Mouse (Mus musculus) forebrain, postnatal 0 days (tissue): ENCODE measurements at regions not wholly inside any gene's neighbourhood (a gene's known extent, or its start where the extent isn't known, plus 50 kb on each side); places are given as distances from the start of the nearest gene placed in this dataset.

ENCODE experiments used
- ATAC-seq: fragments of 200-750 bp; cut with Nextera tagmentation; 2 replicates; pipeline ENCODE4 v1.8.0; 2017; ENCODE audit warnings: mild to moderate bottlenecking, moderate library complexity
- DNase-seq: peaks from one replicate; pipeline ENCODE4 v3.0.0-alpha.2; 2015
- H3K27ac ChIP-seq: fragments of 300-500 bp; sonication (generic); 2 replicates; pipeline ENCODE4 v1.5.1; 2014; ENCODE audit warnings: low read depth, mild to moderate bottlenecking, antibody characterized with exemption, low read length, moderate library complexity, mixed read lengths
- H3K27me3 ChIP-seq: fragments of 300-500 bp; sonication (generic); 2 replicates; pipeline ENCODE4 v1.6.1; 2014; ENCODE audit warnings: mild to moderate bottlenecking, low read length, mixed read lengths; ENCODE audit not compliant: insufficient read depth
- H3K36me3 ChIP-seq: fragments of 300-500 bp; sonication (generic); 2 replicates; pipeline ENCODE4 v1.6.1; 2014; ENCODE audit warnings: mild to moderate bottlenecking, moderate library complexity; ENCODE audit not compliant: insufficient read depth
- H3K4me1 ChIP-seq: fragments of 300-500 bp; sonication (generic); 2 replicates; pipeline ENCODE4 v1.6.1; 2014; ENCODE audit warnings: antibody characterized with exemption; ENCODE audit not compliant: insufficient read depth
- H3K4me2 ChIP-seq: fragments of 300-500 bp; sonication (generic); 2 replicates; pipeline ENCODE4 v1.6.1; 2014; ENCODE audit warnings: low read depth, mild to moderate bottlenecking, moderate library complexity
- H3K4me3 ChIP-seq: fragments of 300-500 bp; sonication (generic); 2 replicates; pipeline ENCODE4 v1.5.1; 2014; ENCODE audit warnings: low read depth, low read length, mixed read lengths
- H3K9ac ChIP-seq: fragments of 300-500 bp; sonication (generic); 2 replicates; pipeline ENCODE4 v1.6.1; 2014; ENCODE audit warnings: mild to moderate bottlenecking
- H3K9me3 ChIP-seq: fragments of 300-500 bp; sonication (generic); 2 replicates; pipeline ENCODE4 v1.6.1; 2016; ENCODE audit warnings: low read length
- CTCF ChIP-seq: sonication (generic); IDR thresholded peaks from 2 replicates; pipeline ENCODE4 v1.5.1; 2016; ENCODE audit warnings: antibody characterized with exemption, control low read depth, low read depth
- WGBS: fragments of 180-500 bp; shearing (Covaris S2); extraction: QIAGEN DNeasy Blood & Tissue Kit; methylation state at CpG from one replicate; pipeline ENCODE4 v1.1.7; 2014; 5-methylcytosine and 5-hydroxymethylcytosine counted together

GRCm38 (mm10) chr12:15929541-15929940 lies 112.8 kb upstream of the Trib2 start:
- Histone ChIP-seq H3K27ac (no peak overlapping the region), H3K36me3 (no peaks in the 10 kb centered on the region), H3K9me3 (no peaks in the 10 kb centered on the region), H3K4me2 (no peak overlapping the region), H3K27me3 (no peaks in the 10 kb centered on the region), H3K4me1 (no peaks in the 10 kb centered on the region), H3K4me3 (no peak overlapping the region), H3K9ac (no peak overlapping the region)
- no peak for TF ChIP-seq CTCF
- no peak for DNase-seq
- WGBS = 42% methylated on average over 1 of the region's 1 CpGs
- no peak for ATAC-seq

- Histone ChIP-seq H3K4me1 (no peaks in the 10 kb centered on the region), H3K4me2 (no peak overlapping the region), H3K36me3 (no peaks in the 10 kb centered on the region), H3K9me3 (no peaks in the 10 kb centered on the region), H3K4me3 (no peak overlapping the region), H3K27ac (no peak overlapping the region), H3K27me3 (no peaks in the 10 kb centered on the region), H3K9ac (no peak overlapping the region)
- TF ChIP-seq CTCF = no peak
- ATAC-seq (no peak), DNase-seq (no peak)
- 67% methylated on average over 1 of the region's 1 CpGs for WGBS
Observed at GRCm38 (mm10) chr12:15918291-15918690, 101.6 kb upstream of the Trib2 start.

- ATAC-seq (no peak), DNase-seq (no peak)
- Histone ChIP-seq H3K4me3 (no peak overlapping the region), H3K4me2 (no peak overlapping the region), H3K36me3 (no peaks in the 10 kb centered on the region), H3K9me3 (no peaks in the 10 kb centered on the region), H3K27me3 (no peaks in the 10 kb centered on the region), H3K4me1 (no peaks in the 10 kb centered on the region), H3K9ac (no peak overlapping the region), H3K27ac (no peak overlapping the region)
- no peak for TF ChIP-seq CTCF
- WGBS = 97% methylated on average over 1 of the region's 1 CpGs
Observed at GRCm38 (mm10) chr12:15912959-15913358, 96.2 kb upstream of the Trib2 start.

- H3K4me3 ChIP-seq = no peak overlapping the region
- 89% methylated on average over 3 of the region's 3 CpGs for WGBS
- no peak overlapping the region for H3K4me2 ChIP-seq
- no peaks in the 10 kb centered on the region for H3K27me3 ChIP-seq
- H3K9ac ChIP-seq = no peak overlapping the region
- no peaks in the 10 kb centered on the region for H3K4me1 ChIP-seq
- DNase-seq = no peak
- no peak for ATAC-seq
- no peaks in the 10 kb centered on the region for H3K9me3 ChIP-seq
- TF ChIP-seq CTCF = no peak
- no peaks in the 10 kb centered on the region for H3K36me3 ChIP-seq
- no peak overlapping the region for H3K27ac ChIP-seq
Observed at GRCm38 (mm10) chr12:15912491-15912890, 95.8 kb upstream of the Trib2 start.

- H3K27me3 ChIP-seq = no peaks in the 10 kb centered on the region
- H3K4me2 ChIP-seq = no peak overlapping the region
- H3K4me3 ChIP-seq = no peak overlapping the region
- 89% methylated on average over 1 of the region's 1 CpGs for WGBS
- no peak for ATAC-seq
- no peak overlapping the region for H3K9ac ChIP-seq
- H3K27ac ChIP-seq = no peak overlapping the region
- H3K4me1 ChIP-seq = no peaks in the 10 kb centered on the region
- no peaks in the 10 kb centered on the region for H3K36me3 ChIP-seq
- H3K9me3 ChIP-seq = no peaks in the 10 kb centered on the region
- no peak for DNase-seq
- TF ChIP-seq CTCF = no peak
Observed at GRCm38 (mm10) chr12:15911254-15911991, 94.7 kb upstream of the Trib2 start.

GRCm38 (mm10) chr12:15897539-15897938 lies 80.8 kb upstream of the Trib2 start:
- Histone ChIP-seq H3K27me3 (no peaks in the 10 kb centered on the region), H3K36me3 (no peaks in the 10 kb centered on the region), H3K27ac (no peak overlapping the region), H3K4me2 (no peak overlapping the region), H3K9me3 (no peaks in the 10 kb centered on the region), H3K4me1 (0 out of 2 replicates have a peak, but pooled peaks cover 4% of the 10 kb centered on the region), H3K9ac (no peak overlapping the region), H3K4me3 (no peak overlapping the region)
- WGBS = 62% methylated on average over 2 of the region's 2 CpGs
- DNase-seq = no peak
- no peak for TF ChIP-seq CTCF
- ATAC-seq = peak; percentile 47; the same call in 1 of the 2 replicates

- no peak overlapping the region for H3K27ac ChIP-seq
- DNase-seq = peak; percentile 31
- no peak overlapping the region for H3K9ac ChIP-seq
- no peak overlapping the region for H3K4me2 ChIP-seq
- H3K36me3 ChIP-seq = no peaks in the 10 kb centered on the region
- 35% methylated on average over 3 of the region's 3 CpGs for WGBS
- no peaks in the 10 kb centered on the region for H3K9me3 ChIP-seq
- ATAC-seq = peak; percentile 67
- 0 out of 2 replicates have a peak, but pooled peaks cover 4% of the 10 kb centered on the region for H3K4me1 ChIP-seq
- no peak for TF ChIP-seq CTCF
- H3K27me3 ChIP-seq = no peaks in the 10 kb centered on the region
- no peak overlapping the region for H3K4me3 ChIP-seq
Observed at GRCm38 (mm10) chr12:15896511-15896910, 79.8 kb upstream of the Trib2 start.
